Mouse (Mus musculus) MEL (cell line): ENCODE data around the gene Nek4. TPM values are rescaled to one million over a fixed set of nuclear protein-coding genes. Genes with fewer than 3 reads are reported as not detected.
A peak's percentile ranks its signal among the peaks of the same experiment; 100 is the strongest.

Source experiments
- DNase-seq: peaks from one replicate; pipeline ENCODE4 v3.0.0; 2011; ENCODE audit warnings: low read depth, low spot score
- H3K27ac ChIP-seq: 2 replicates; pipeline ENCODE4 v1.5.1; 2012; ENCODE audit warnings: low read depth, mild to moderate bottlenecking, control low read depth, low read length, moderate library complexity; ENCODE audit not compliant: control insufficient read depth
- H3K27me3 ChIP-seq, 2 experiments: fragments of 150-350 bp in 1 of 2; sonication (generic) in 1 of 2; 2 replicates each; pipeline ENCODE4 v1.6.1; 2012; ENCODE audit warnings: low read length in 2 of 2, mild to moderate bottlenecking in 2 of 2, improper control_type of control experiment in 1 of 2, moderate library complexity in 1 of 2; ENCODE audit not compliant: insufficient read depth in 2 of 2, control insufficient read depth in 1 of 2
- H3K36me3 ChIP-seq, 2 experiments: 2 replicates each; pipeline ENCODE4 v1.6.1; 2012 to 2014; ENCODE audit warnings: low read length in 2 of 2, improper control_type of control experiment in 1 of 2, inconsistent platforms in 1 of 2, mild to moderate bottlenecking in 1 of 2; ENCODE audit not compliant: insufficient read depth in 2 of 2, control insufficient read depth in 1 of 2
- H3K4me1 ChIP-seq, 2 experiments: fragments of 150-350 bp in 1 of 2; sonication (generic) in 1 of 2; 2 replicates each; pipeline ENCODE4 v1.6.1; 2012; ENCODE audit warnings: low read length in 2 of 2, improper control_type of control experiment in 1 of 2, mild to moderate bottlenecking in 1 of 2; ENCODE audit not compliant: insufficient read depth in 2 of 2, control insufficient read depth in 1 of 2
- H3K4me3 ChIP-seq, 2 experiments: fragments of 150-350 bp in 1 of 2; sonication (generic) in 1 of 2; 2 replicates each; pipeline ENCODE4 v1.5.1; 2012; ENCODE audit warnings: low read depth in 2 of 2, low read length in 2 of 2, mild to moderate bottlenecking in 2 of 2, moderate library complexity in 2 of 2, control low read depth in 1 of 2, improper control_type of control experiment in 1 of 2; ENCODE audit not compliant: control insufficient read depth in 1 of 2, insufficient read depth in 1 of 2
- H3K79me2 ChIP-seq: 2 replicates; pipeline ENCODE4 v1.6.1; 2012; ENCODE audit warnings: mild to moderate bottlenecking, low read length, moderate library complexity; ENCODE audit not compliant: control insufficient read depth, poor library complexity, insufficient read depth
- H3K9ac ChIP-seq: 2 replicates; pipeline ENCODE4 v1.6.1; 2012; ENCODE audit warnings: low read depth, mild to moderate bottlenecking, control low read depth, low read length, moderate library complexity; ENCODE audit not compliant: control insufficient read depth, poor library complexity, severe bottlenecking
- H3K9me3 ChIP-seq: fragments of 150-350 bp; sonication (generic); replicated peaks from 2 replicates; pipeline ENCODE4 v1.6.1; 2012; ENCODE audit warnings: mild to moderate bottlenecking, low read length, improper control_type of control experiment, moderate library complexity; ENCODE audit not compliant: insufficient read depth
- BHLHE40 ChIP-seq: IDR thresholded peaks from 2 replicates; pipeline ENCODE4 v1.6.1; 2012; ENCODE audit warnings: low read depth, mild to moderate bottlenecking, inconsistent platforms, low read length, improper control_type of control experiment, borderline replicate concordance
- CHD1 ChIP-seq: IDR thresholded peaks from 2 replicates; pipeline ENCODE4 v1.6.1; 2012; ENCODE audit warnings: low read depth, mild to moderate bottlenecking, inconsistent platforms, low read length, improper control_type of control experiment
- CHD2 ChIP-seq: IDR thresholded peaks from 2 replicates; pipeline ENCODE4 v1.6.1; 2011; ENCODE audit warnings: low read length, improper control_type of control experiment
- CTCF ChIP-seq, 3 experiments: IDR thresholded peaks in 2 of 3; conservative IDR thresholded peaks in 1 of 3; 2 replicates each; pipeline ENCODE4 v1.5.1; 2011 to 2012; ENCODE audit warnings: low read length in 3 of 3, low read depth in 2 of 3, mild to moderate bottlenecking in 2 of 3, improper control_type of control experiment in 1 of 3, inconsistent platforms in 1 of 3, mixed read lengths in 1 of 3, moderate library complexity in 1 of 3; ENCODE audit not compliant: control insufficient read depth in 1 of 3, insufficient read depth in 1 of 3, poor library complexity in 1 of 3, severe bottlenecking in 1 of 3
- E2F4 ChIP-seq: IDR thresholded peaks from 2 replicates; pipeline ENCODE4 v1.6.1; 2011; ENCODE audit warnings: low read depth, low read length, improper control_type of control experiment, borderline replicate concordance
- ELF1 ChIP-seq: IDR thresholded peaks from 2 replicates; pipeline ENCODE4 v1.6.1; 2014; ENCODE audit warnings: low read depth, mild to moderate bottlenecking, inconsistent platforms, low read length, improper control_type of control experiment, moderate library complexity
- ETS1 ChIP-seq: IDR thresholded peaks from 2 replicates; pipeline ENCODE4 v1.6.1; 2012; ENCODE audit warnings: low read depth, mild to moderate bottlenecking, inconsistent platforms, low read length, improper control_type of control experiment, moderate library complexity
- GABPA ChIP-seq: IDR thresholded peaks from 2 replicates; pipeline ENCODE4 v1.6.1; 2012; ENCODE audit warnings: low read depth, mild to moderate bottlenecking, inconsistent platforms, low read length, improper control_type of control experiment, moderate library complexity
- GATA1 ChIP-seq: IDR thresholded peaks from 2 replicates; pipeline ENCODE4 v1.6.1; 2011; ENCODE audit warnings: low read depth, low read length, improper control_type of control experiment
- HCFC1 ChIP-seq: IDR thresholded peaks from 2 replicates; pipeline ENCODE4 v1.6.1; 2012; ENCODE audit warnings: low read depth, mild to moderate bottlenecking, inconsistent platforms, low read length, improper control_type of control experiment, moderate library complexity
- JUND ChIP-seq: IDR thresholded peaks from 2 replicates; pipeline ENCODE4 v1.6.1; 2011; ENCODE audit warnings: low read depth, mild to moderate bottlenecking, improper control_type of control experiment, low read length
- KAT2A ChIP-seq: conservative IDR thresholded peaks from 2 replicates; pipeline ENCODE4 v1.6.1; 2012; ENCODE audit warnings: low read depth, low read length, improper control_type of control experiment, inconsistent platforms
- MAX ChIP-seq: IDR thresholded peaks from 2 replicates; pipeline ENCODE4 v1.6.1; 2011; ENCODE audit warnings: low read length, improper control_type of control experiment
- MAZ ChIP-seq: IDR thresholded peaks from 2 replicates; pipeline ENCODE4 v1.6.1; 2012; ENCODE audit warnings: low read depth, mild to moderate bottlenecking, inconsistent platforms, low read length, improper control_type of control experiment
- MXI1 ChIP-seq: IDR thresholded peaks from 2 replicates; pipeline ENCODE4 v1.6.1; 2011; ENCODE audit warnings: mild to moderate bottlenecking, low read depth, low read length, improper control_type of control experiment
- MYC ChIP-seq: IDR thresholded peaks from 2 replicates; pipeline ENCODE4 v1.6.1; 2011; ENCODE audit warnings: low read depth, mild to moderate bottlenecking, low read length, improper control_type of control experiment, moderate library complexity
- NELFE ChIP-seq: IDR thresholded peaks from 2 replicates; pipeline ENCODE4 v1.6.1; 2011; ENCODE audit warnings: low read depth, low read length, improper control_type of control experiment
- POLR2A ChIP-seq, 2 experiments: IDR thresholded peaks; 2 replicates each; pipeline ENCODE4 v1.6.1; 2011 to 2012; ENCODE audit warnings: low read length in 2 of 2, mild to moderate bottlenecking in 2 of 2, control low read depth in 1 of 2, improper control_type of control experiment in 1 of 2, low read depth in 1 of 2, moderate library complexity in 1 of 2; ENCODE audit not compliant: control insufficient read depth in 1 of 2, insufficient read depth in 1 of 2, poor library complexity in 1 of 2
- POLR2AphosphoS2 ChIP-seq: IDR thresholded peaks from 2 replicates; pipeline ENCODE4 v1.6.1; 2011; ENCODE audit warnings: low read length, improper control_type of control experiment
- POLR2AphosphoS5 ChIP-seq: IDR thresholded peaks from 2 replicates; pipeline ENCODE4 v1.6.1; 2012; ENCODE audit warnings: low read depth, borderline replicate concordance, mild to moderate bottlenecking, inconsistent platforms, low read length, moderate library complexity, mixed read lengths
- RAD21 ChIP-seq: IDR thresholded peaks from 2 replicates; pipeline ENCODE4 v1.6.1; 2011; ENCODE audit warnings: mild to moderate bottlenecking, low read depth, low read length, improper control_type of control experiment
- RCOR1 ChIP-seq: IDR thresholded peaks from 2 replicates; pipeline ENCODE4 v1.6.1; 2012; ENCODE audit warnings: low read depth, mild to moderate bottlenecking, inconsistent platforms, low read length, improper control_type of control experiment
- SIN3A ChIP-seq: IDR thresholded peaks from 2 replicates; pipeline ENCODE4 v1.6.1; 2012; ENCODE audit warnings: low read length, improper control_type of control experiment, inconsistent platforms
- TBP ChIP-seq: IDR thresholded peaks from 2 replicates; pipeline ENCODE4 v1.8.0; 2011; ENCODE audit warnings: low read depth, low read length, improper control_type of control experiment
- UBTF ChIP-seq: IDR thresholded peaks from 2 replicates; pipeline ENCODE4 v1.6.1; 2012; ENCODE audit warnings: low read depth, mild to moderate bottlenecking, inconsistent platforms, low read length, improper control_type of control experiment, moderate library complexity, borderline replicate concordance; ENCODE audit not compliant: insufficient read depth
- USF1 ChIP-seq: IDR thresholded peaks from 2 replicates; pipeline ENCODE4 v1.6.1; 2014; ENCODE audit warnings: low read depth, mild to moderate bottlenecking, inconsistent platforms, low read length, improper control_type of control experiment, moderate library complexity
- ZNF384 ChIP-seq: IDR thresholded peaks from 2 replicates; pipeline ENCODE4 v1.6.1; 2012; ENCODE audit warnings: low read depth, mild to moderate bottlenecking, inconsistent platforms, low read length, improper control_type of control experiment
- polyA plus RNA-seq, 2 experiments: library from polyadenylated mRNA; stranded (reverse) in 1 of 2; unstranded in 1 of 2; fragments of >175 nt in 1 of 2; fragments of >200 nt in 1 of 2; gene quantifications; 2 replicates each; pipeline versions ENCODE4 v1.2.1 to v1.2.4; 2012; ENCODE audit warnings: low replicate concordance in 2 of 2, low read depth in 1 of 2; ENCODE audit not compliant: insufficient read length in 2 of 2, insufficient read depth in 1 of 2, missing spikeins in 1 of 2
- total RNA-seq: library from RNA; depleted of rRNA; stranded (reverse); fragments of 300-350 nt; gene quantifications from 2 replicates; pipeline ENCODE4 v1.2.3, GENCODE M21; 2012

Nek4 gene
- total and polyA plus RNA-seq, 3 experiments = 16.6 to 19.3 TPM; not detected in 1

DNA sequence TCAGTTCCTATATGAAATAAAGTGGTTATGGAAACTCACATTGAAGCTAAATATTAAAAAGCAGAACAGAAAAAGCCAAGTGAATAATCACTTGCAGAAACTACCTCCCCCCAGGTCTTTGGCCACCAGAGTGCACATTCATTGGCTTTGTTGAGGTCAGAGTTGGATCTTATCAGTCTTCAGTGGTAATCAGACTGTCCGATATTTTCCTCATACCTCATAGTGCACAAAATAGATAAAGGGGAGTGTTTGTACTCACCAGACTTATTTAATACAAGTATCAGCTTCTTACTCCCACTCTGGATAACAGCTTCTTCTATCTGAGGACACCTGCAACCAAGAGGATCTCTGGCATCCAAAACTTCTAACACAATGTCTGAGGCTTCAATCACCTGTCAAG is 64.9 kb downstream of the Nek4 start (continued):
- TF ChIP-seq POLR2AphosphoS5 = no peak
- TF ChIP-seq UBTF = no peak
- TF ChIP-seq CTCF (IDR thresholded peaks at IDR 0.05 in 2 of 3, conservative IDR thresholded peaks at IDR 0.05 in 1 of 3; ENCODE audit: control insufficient read depth in 1 of 3, insufficient read depth in 1 of 3, low read depth in 2 of 3, low read length in 3 of 3, poor library complexity in 1 of 3, severe bottlenecking in 1 of 3) = no peak
- TF ChIP-seq E2F4 = no peak
- TF ChIP-seq NELFE = no peak
- TF ChIP-seq RCOR1 = no peak
- TF ChIP-seq USF1 = no peak
- TF ChIP-seq GATA1 = peak; percentile 79
- no peak for TF ChIP-seq MAZ
- TF ChIP-seq ELF1 = no peak
- peak in 1 of 2 experiments; percentile 42; a peak in 1 of 4 replicates for TF ChIP-seq POLR2A (IDR thresholded peaks at IDR 0.05; ENCODE audit: control insufficient read depth in 1 of 2, insufficient read depth in 1 of 2, low read depth in 1 of 2, low read length in 2 of 2, poor library complexity in 1 of 2)
- TF ChIP-seq CHD2 = no peak
- no peak; the same call in 1 of the 2 replicates for TF ChIP-seq POLR2AphosphoS2
- no peak for TF ChIP-seq GABPA
- no peak for TF ChIP-seq BHLHE40
- TF ChIP-seq KAT2A = no peak
- no peak for TF ChIP-seq RAD21
- TF ChIP-seq MAX = no peak
- TF ChIP-seq JUND = no peak

DNA sequence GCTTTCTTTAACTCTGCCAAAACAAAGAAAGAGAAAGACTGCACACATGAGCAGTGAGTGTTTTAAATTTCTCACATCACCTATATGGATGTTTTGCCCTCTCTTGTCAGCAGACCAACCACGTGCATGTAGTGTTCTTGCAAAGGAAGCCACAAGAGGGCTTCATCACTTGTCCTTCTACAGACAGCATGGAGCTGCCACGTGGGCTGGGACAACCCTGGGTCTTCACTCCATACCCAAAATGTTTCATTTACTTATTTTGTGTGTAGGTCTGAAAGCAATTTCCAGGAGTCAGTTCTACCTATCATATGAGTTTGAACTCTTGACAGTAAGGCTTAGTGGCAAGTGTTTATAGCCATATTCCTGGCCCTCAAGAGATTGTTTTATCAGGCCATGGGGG is 66.7 kb downstream of the Nek4 start:
- H3K9ac ChIP-seq = peak overlapping the region; percentile 97
- H3K9me3 ChIP-seq = no peaks in the 10 kb centered on the region
- no peaks in the 10 kb centered on the region for H3K27me3 ChIP-seq
- H3K79me2 ChIP-seq = peaks cover 50% of the 10 kb centered on the region
- TF ChIP-seq ETS1 (no peak), MAX (peak; percentile 99), MXI1 (peak; percentile 100), MYC (peak; percentile 100), MAZ (no peak), HCFC1 (peak; percentile 42; the same call in 1 of the 2 replicates), USF1 (peak; percentile 70), SIN3A (peak; percentile 98), ZNF384 (no peak), CHD1 (0 out of 2 replicates have a peak, but pooled peaks have one; percentile 1), CTCF (IDR thresholded peaks at IDR 0.05 in 2 of 3, conservative IDR thresholded peaks at IDR 0.05 in 1 of 3; ENCODE audit: control insufficient read depth in 1 of 3, insufficient read depth in 1 of 3, low read depth in 2 of 3, low read length in 3 of 3, poor library complexity in 1 of 3, severe bottlenecking in 1 of 3) (peak; percentile 10 to 34 (median 28); a peak in 4 of 6 replicates), UBTF (no peak), ELF1 (no peak), POLR2A (IDR thresholded peaks at IDR 0.05; ENCODE audit: control insufficient read depth in 1 of 2, insufficient read depth in 1 of 2, low read depth in 1 of 2, low read length in 2 of 2, poor library complexity in 1 of 2) (peak in 1 of 2 experiments; percentile 39; a peak in 1 of 4 replicates), KAT2A (no peak), TBP (0 out of 2 replicates have a peak, but pooled peaks have one; percentile 8)
- TF ChIP-seq, all 39 proteins: peak for 10
- Histone ChIP-seq H3K36me3 (peaks cover 39 to 51% of the 10 kb centered on the region in 2 experiments), H3K27ac (peak overlapping the region; percentile 84), H3K4me3 (peak overlapping the region; percentile 90 to 92), H3K4me1 (peaks cover 21 to 23% of the 10 kb centered on the region in 2 experiments)
- peak; percentile 79 for DNase-seq
